Mouse (Mus musculus) lung, embryonic 15.5 days (tissue): ENCODE results near the gene Adat3. TPM values are rescaled to one million over a fixed set of nuclear protein-coding genes. Genes with fewer than 3 reads are reported as not detected.

Source experiments
- ATAC-seq: fragments of 200-750 bp; cut with Nextera tagmentation; 2 replicates; pipeline ENCODE4 v1.8.0; 2017; ENCODE audit warnings: moderate number of reproducible peaks, borderline replicate concordance; ENCODE audit not compliant: low FRiP score, low TSS enrichment; ENCODE audit errors: extremely low read depth
- H3K27ac ChIP-seq: fragments of 300-500 bp; sonication (generic); 2 replicates; pipeline ENCODE4 v1.5.1; 2015; ENCODE audit warnings: moderate library complexity, mild to moderate bottlenecking, inconsistent platforms
- H3K27me3 ChIP-seq: fragments of 300-500 bp; sonication (generic); 2 replicates; pipeline ENCODE4 v1.6.1; 2015; ENCODE audit warnings: inconsistent platforms
- H3K36me3 ChIP-seq: fragments of 300-500 bp; sonication (generic); 2 replicates; pipeline ENCODE4 v1.6.1; 2015; ENCODE audit warnings: inconsistent platforms
- H3K4me1 ChIP-seq: fragments of 300-500 bp; sonication (generic); 2 replicates; pipeline ENCODE4 v1.6.1; 2015; ENCODE audit warnings: inconsistent platforms
- H3K4me2 ChIP-seq: fragments of 300-500 bp; sonication (generic); 2 replicates; pipeline ENCODE4 v1.6.1; 2015; ENCODE audit warnings: inconsistent platforms, mild to moderate bottlenecking, moderate library complexity
- H3K4me3 ChIP-seq: fragments of 300-500 bp; sonication (generic); 2 replicates; pipeline ENCODE4 v1.5.1; 2015; ENCODE audit warnings: mild to moderate bottlenecking, inconsistent platforms
- H3K9ac ChIP-seq: fragments of 300-500 bp; sonication (generic); 2 replicates; pipeline ENCODE4 v1.6.1; 2015; ENCODE audit warnings: inconsistent platforms
- H3K9me3 ChIP-seq: fragments of 300-500 bp; sonication (generic); 2 replicates; pipeline ENCODE4 v1.6.1; 2016; ENCODE audit warnings: inconsistent platforms
- WGBS: fragments of 180-500 bp; shearing (Covaris S2); methylation state at CpG from one replicate; pipeline ENCODE4 v1.1.7; 2015; 5-methylcytosine and 5-hydroxymethylcytosine counted together
- polyA plus RNA-seq: library from polyadenylated mRNA; unstranded; fragments of >200 nt; fragmentation: Nextera tagmentation; extraction: Ambion mirVana; gene quantifications from 2 replicates; pipeline ENCODE4 v1.2.1, GENCODE M21; 2015

Gene Adat3
- polyA plus RNA-seq, 1 experiment from 2014 or later: 9.1 TPM

DNA sequence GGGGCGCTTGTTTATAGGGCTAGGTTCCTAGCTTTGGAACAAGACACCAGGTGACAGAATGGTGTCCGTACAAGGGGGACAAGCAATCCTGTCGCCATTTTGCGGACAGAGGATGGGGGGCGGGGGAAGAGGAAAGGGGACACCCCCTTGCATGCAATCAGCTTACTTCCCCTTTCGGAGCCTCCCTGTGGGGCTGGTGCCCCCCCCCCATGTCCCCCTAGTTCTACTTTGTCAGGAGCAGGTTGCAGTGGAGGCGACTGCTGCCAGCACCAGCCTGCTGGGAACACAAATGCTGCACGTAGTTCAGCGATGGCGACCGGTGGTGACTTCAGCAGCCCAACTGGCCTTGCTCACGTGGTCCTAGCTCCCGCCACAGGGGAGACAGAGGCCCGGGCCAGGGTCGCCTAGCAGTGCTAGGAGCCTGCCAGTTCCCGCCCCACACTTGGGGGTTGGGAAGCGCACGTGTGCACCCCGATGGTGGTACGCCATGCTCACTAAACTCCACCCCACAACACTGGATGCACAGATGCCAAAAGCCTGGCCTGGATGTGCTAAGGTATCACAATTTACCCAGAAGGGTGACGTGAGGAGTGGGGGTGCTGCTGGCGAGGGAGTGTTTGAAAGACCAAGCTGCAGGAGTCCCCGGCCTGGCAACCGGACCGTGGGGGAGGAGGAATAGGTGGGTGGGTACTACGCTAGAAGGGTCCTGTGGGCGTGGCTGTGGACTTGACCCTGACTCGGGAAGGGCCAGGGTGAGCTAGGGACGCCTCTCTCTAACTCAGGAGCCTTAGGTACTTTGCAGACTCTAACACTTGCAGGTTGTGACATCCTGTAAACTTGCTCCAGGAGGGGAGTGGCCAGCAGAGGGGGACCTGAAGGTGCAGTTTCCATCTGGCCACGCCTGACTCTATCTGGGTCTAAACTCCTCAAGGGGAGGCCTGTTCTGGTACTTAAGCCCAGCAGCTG is 31.5 kb upstream of the Adat3 start:
- H3K36me3 ChIP-seq: peaks cover 11% of the 10 kb centered on the region; the same call in 1 of the 2 replicates

GRCm38 (mm10) chr10:80572477-80572876 is 30.2 kb upstream of the Adat3 start:
- H3K4me1 ChIP-seq: peaks cover 63% of the 10 kb centered on the region
- no peaks in the 10 kb centered on the region for H3K27me3 ChIP-seq
- H3K4me3 ChIP-seq: no peak overlapping the region
- no peaks in the 10 kb centered on the region for H3K9me3 ChIP-seq
- ATAC-seq: no peak
- no peak overlapping the region for H3K4me2 ChIP-seq
- H3K36me3 ChIP-seq: 0 out of 2 replicates have a peak, but pooled peaks cover 8% of the 10 kb centered on the region
- no peak overlapping the region for H3K9ac ChIP-seq
- 87% methylated on average over 2 of the region's 2 CpGs for WGBS
- H3K27ac ChIP-seq: no peak overlapping the region

More for the DNA sequence above, 31.5 kb upstream of the Adat3 start:
- peak overlapping the region; percentile 10; the same call in 1 of the 2 replicates for H3K4me3 ChIP-seq
- peak overlapping the region; percentile 41 for H3K27ac ChIP-seq
- peak overlapping the region; percentile 31 for H3K9ac ChIP-seq
- no peaks in the 10 kb centered on the region for H3K9me3 ChIP-seq
- H3K27me3 ChIP-seq: no peaks in the 10 kb centered on the region
- ATAC-seq: peak; percentile 20; the same call in 1 of the 2 replicates
- WGBS: 25% methylated on average over 30 of the region's 30 CpGs
- peak overlapping the region; percentile 44 for H3K4me2 ChIP-seq
- H3K4me1 ChIP-seq: peaks cover 66% of the 10 kb centered on the region

GRCm38 (mm10) chr10:80573944-80574343 is 28.7 kb upstream of the Adat3 start:
- H3K9me3 ChIP-seq: no peaks in the 10 kb centered on the region
- no peaks in the 10 kb centered on the region for H3K36me3 ChIP-seq
- no peak overlapping the region for H3K9ac ChIP-seq
- H3K4me2 ChIP-seq: no peak overlapping the region
- H3K4me1 ChIP-seq: peaks cover 73% of the 10 kb centered on the region
- H3K4me3 ChIP-seq: no peak overlapping the region
- no peaks in the 10 kb centered on the region for H3K27me3 ChIP-seq
- H3K27ac ChIP-seq: no peak overlapping the region
- no peak for ATAC-seq
- WGBS: 48% methylated on average over 9 of the region's 9 CpGs

DNA sequence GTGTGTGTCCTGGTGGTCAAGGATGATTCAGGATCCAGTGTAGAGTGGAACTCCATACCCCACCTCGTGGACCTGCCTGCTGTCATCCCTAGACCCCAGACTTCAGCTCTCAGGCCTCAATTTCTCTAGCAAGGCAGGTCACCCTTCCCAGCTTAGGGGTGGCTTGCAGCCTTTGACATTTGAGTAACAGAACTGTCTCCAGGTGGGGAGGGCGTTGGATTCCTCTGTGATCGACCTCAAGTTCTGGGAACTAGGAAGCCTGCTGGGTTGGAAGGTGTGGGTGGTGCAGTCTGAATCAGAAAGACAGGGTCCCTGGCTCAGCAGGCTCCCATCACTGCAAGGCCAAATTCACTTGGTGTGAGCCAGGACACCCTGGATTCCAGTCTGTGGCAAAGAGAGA is 27.8 kb upstream of the Adat3 start:
- WGBS: 73% methylated on average over 3 of the region's 3 CpGs
- H3K4me1 ChIP-seq: peaks cover 71% of the 10 kb centered on the region

GRCm38 (mm10) chr10:80575925-80576324 is 26.8 kb upstream of the Adat3 start:
- peak overlapping the region; percentile 75 for H3K9ac ChIP-seq
- peak overlapping the region; percentile 93; the same call in 1 of the 2 replicates for H3K27ac ChIP-seq
- peaks cover 63% of the 10 kb centered on the region for H3K4me1 ChIP-seq
- peak overlapping the region; percentile 88 for H3K4me3 ChIP-seq
- no peaks in the 10 kb centered on the region for H3K27me3 ChIP-seq
- no peaks in the 10 kb centered on the region for H3K36me3 ChIP-seq
- ATAC-seq: no peak
- 8% methylated on average over 17 of the region's 17 CpGs for WGBS
- H3K9me3 ChIP-seq: no peaks in the 10 kb centered on the region
- H3K4me2 ChIP-seq: peak overlapping the region; percentile 97

More for the DNA sequence above, 27.8 kb upstream of the Adat3 start:
- no peaks in the 10 kb centered on the region for H3K9me3 ChIP-seq
- no peak for ATAC-seq
- no peaks in the 10 kb centered on the region for H3K36me3 ChIP-seq
- no peaks in the 10 kb centered on the region for H3K27me3 ChIP-seq
- H3K4me3 ChIP-seq: no peak overlapping the region
- H3K4me2 ChIP-seq: peak overlapping the region; percentile 97
- no peak overlapping the region for H3K27ac ChIP-seq
- peak overlapping the region; percentile 75; the same call in 1 of the 2 replicates for H3K9ac ChIP-seq

- peak; percentile 2 for ATAC-seq
- H3K4me2 ChIP-seq: peak overlapping the region; percentile 97
- H3K36me3 ChIP-seq: no peaks in the 10 kb centered on the region
- H3K9me3 ChIP-seq: no peaks in the 10 kb centered on the region
- peaks cover 57% of the 10 kb centered on the region for H3K4me1 ChIP-seq
- WGBS: under 1% methylated on average over 84 of the region's 96 CpGs
- H3K4me3 ChIP-seq: peak overlapping the region; percentile 88
- H3K27me3 ChIP-seq: no peaks in the 10 kb centered on the region
- peak overlapping the region; percentile 93 for H3K27ac ChIP-seq
- peak overlapping the region; percentile 75 for H3K9ac ChIP-seq
Observed at GRCm38 (mm10) chr10:80576351-80577194, 26.1 kb upstream of the Adat3 start.

DNA sequence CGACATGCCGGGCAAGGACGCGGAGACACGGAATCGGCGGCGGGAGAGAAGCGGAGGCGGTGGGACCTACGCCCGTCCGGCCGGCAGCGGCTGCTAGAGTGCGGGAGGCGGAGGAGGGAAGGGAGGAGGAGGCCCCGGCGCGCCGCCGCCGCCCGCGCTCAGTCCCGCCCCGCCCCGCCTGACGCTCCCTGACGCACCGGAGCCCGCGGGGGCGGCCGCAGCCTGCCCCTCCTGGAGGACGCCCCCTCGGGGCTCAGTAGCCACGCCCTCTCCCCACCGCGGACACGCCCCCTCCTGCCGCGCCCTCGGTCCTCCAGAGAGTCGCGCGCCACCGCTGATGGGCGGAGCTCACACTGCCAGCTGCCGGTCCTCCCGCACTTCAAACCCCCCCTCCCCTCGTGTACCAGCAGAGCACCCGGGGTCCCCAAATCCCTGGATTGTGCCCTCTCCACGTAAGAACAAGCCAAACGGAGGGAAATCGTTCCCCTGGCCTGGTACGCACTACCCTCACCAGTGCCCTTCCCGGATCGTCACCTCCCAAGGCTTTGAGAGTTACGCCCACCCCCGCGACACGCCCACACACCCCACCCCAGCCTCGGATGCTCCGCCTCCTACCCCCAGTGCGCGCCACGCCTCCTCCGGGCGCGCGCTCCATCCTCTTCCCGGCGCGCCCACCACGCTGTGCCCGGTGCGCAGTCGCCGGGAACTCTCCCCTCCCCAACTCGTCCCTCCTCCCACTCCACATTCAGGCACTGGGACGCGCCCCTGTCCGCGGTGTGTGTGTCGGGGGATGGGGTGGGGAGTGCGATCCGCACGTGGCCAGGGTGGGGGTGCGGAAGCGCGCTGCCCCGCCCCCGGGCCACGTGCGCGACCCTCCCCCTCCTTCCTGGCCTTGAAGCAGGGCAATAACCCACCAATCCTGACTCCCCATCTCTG is 25.2 kb upstream of the Adat3 start, which contains the start of gene Klf16:
Gene Klf16 (minus strand): TSS at position 127 of the 936 bp plus-strand sequence.
- H3K36me3 ChIP-seq: peaks cover 7% of the 10 kb centered on the region; the same call in 1 of the 2 replicates
- WGBS: under 1% methylated on average over 77 of the region's 97 CpGs
- H3K9ac ChIP-seq: peak within 1 kb of the TSS; percentile 75
- H3K27me3 ChIP-seq: no peaks in the 10 kb centered on the region
- peak; percentile 88 for ATAC-seq
- no peaks in the 10 kb centered on the region for H3K9me3 ChIP-seq
- peak within 1 kb of the TSS; percentile 88 for H3K4me3 ChIP-seq
- peaks cover 48% of the 10 kb centered on the region for H3K4me1 ChIP-seq
- H3K27ac ChIP-seq: peak within 1 kb of the TSS; percentile 93
- H3K4me2 ChIP-seq: peak within 1 kb of the TSS; percentile 97

DNA sequence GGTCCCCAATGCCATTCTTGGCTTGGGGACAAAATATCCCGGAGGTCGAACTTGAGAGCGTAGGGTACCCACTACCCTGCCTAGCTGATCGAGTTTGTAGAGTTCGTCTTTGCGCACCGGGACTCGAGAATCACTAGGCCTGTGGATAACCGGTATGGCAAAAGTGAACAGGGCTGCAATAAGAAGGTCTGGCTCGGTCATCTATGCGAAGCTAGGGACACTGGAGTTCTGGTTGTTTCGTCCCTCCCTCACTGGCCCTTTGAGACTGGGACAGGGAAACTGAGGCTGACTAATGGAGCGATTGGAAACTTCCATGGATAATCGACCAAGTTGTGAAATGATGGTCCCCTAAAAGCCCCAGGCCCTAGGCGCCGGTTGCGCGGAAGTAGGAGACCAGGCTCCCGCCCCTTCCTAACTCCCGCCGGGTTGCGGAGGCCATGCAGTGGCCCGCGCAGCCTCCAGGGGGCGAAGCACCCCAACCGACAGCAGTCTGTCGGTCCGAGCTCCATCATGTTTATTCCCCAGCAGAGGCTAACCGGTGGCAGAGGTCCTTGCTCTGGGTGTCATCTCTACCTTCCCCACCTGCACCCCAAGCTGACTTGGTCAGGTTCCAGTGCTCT is 24.4 kb upstream of the Adat3 start:
- Histone ChIP-seq H3K27ac (peak overlapping the region; percentile 93), H3K4me2 (peak overlapping the region; percentile 97), H3K27me3 (no peaks in the 10 kb centered on the region), H3K9ac (peak overlapping the region; percentile 38), H3K4me3 (peak overlapping the region; percentile 88), H3K9me3 (no peaks in the 10 kb centered on the region), H3K36me3 (peaks cover 12% of the 10 kb centered on the region), H3K4me1 (peaks cover 41% of the 10 kb centered on the region)
- peak; percentile 36 for ATAC-seq
- under 1% methylated on average over 29 of the region's 29 CpGs for WGBS

DNA sequence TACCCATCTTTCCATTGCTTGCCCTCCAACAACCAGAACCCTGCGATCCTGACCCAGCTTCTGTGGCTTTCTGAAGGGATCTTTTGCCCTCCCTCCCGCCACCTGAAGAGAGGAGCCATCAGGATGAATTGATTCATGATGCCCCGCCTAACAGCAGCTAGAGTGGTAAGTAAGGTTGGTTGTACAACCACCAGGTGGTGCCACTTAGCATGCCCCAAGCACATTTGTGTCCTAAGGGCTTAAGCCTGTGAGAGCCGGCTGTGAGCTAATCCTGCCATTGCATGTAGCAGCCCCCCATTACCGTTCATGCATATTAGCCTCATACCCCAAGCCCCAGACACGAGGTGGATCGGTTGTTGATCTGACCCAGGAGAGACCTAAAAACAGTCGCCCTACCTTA is 23.8 kb upstream of the Adat3 start:
- peak overlapping the region; percentile 88 for H3K4me3 ChIP-seq
- H3K9ac ChIP-seq: peak overlapping the region; percentile 13; the same call in 1 of the 2 replicates
- H3K27me3 ChIP-seq: no peaks in the 10 kb centered on the region
- H3K27ac ChIP-seq: peak overlapping the region; percentile 93
- no peaks in the 10 kb centered on the region for H3K9me3 ChIP-seq
- H3K4me1 ChIP-seq: peaks cover 36% of the 10 kb centered on the region
- H3K4me2 ChIP-seq: peak overlapping the region; percentile 97
- peaks cover 19% of the 10 kb centered on the region for H3K36me3 ChIP-seq
- no peak for ATAC-seq
- 12% methylated on average over 8 of the region's 8 CpGs for WGBS

DNA sequence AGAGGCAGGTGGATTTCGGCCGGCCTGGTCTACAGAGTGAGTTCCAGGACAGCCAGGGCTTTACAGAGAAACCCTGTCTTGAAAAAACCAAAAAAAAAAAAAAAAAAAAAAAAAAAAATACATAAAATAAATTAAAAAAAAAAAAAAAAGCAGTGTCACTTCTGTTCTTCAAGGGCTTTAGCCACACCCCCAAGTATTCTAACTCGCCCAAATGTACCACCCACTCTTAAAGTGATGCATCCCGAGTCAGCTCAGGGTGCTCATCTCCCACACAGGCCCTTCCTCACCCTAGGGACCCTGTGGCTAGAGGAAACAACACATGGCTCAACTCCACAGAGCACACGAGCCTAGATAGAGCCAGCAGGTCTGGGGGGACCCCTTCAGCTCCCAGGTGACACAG is 19.6 kb upstream of the Adat3 start:
- Histone ChIP-seq H3K4me3 (no peak overlapping the region), H3K27me3 (no peaks in the 10 kb centered on the region), H3K4me1 (peaks cover 20% of the 10 kb centered on the region), H3K36me3 (peaks cover 32% of the 10 kb centered on the region), H3K4me2 (no peak overlapping the region), H3K9me3 (no peaks in the 10 kb centered on the region), H3K27ac (no peak overlapping the region), H3K9ac (no peak overlapping the region)
- 82% methylated on average over 5 of the region's 5 CpGs for WGBS
- ATAC-seq: no peak
